Mouse (Mus musculus) embryo, embryonic 9.5 days (tissue): Measurements from ENCODE around the gene Atp1b3.
"Not testable (repeated sequence)": the region's sequence is repeated elsewhere in the genome, so short reads cannot be mapped to it uniquely, and the experiment has no call there.

Experiments used
- DNase-seq: peaks from one replicate; pipeline ENCODE4 v3.0.0-alpha.2; 2017; ENCODE audit errors: extremely low spot score

The Atp1b3 gene

DNA sequence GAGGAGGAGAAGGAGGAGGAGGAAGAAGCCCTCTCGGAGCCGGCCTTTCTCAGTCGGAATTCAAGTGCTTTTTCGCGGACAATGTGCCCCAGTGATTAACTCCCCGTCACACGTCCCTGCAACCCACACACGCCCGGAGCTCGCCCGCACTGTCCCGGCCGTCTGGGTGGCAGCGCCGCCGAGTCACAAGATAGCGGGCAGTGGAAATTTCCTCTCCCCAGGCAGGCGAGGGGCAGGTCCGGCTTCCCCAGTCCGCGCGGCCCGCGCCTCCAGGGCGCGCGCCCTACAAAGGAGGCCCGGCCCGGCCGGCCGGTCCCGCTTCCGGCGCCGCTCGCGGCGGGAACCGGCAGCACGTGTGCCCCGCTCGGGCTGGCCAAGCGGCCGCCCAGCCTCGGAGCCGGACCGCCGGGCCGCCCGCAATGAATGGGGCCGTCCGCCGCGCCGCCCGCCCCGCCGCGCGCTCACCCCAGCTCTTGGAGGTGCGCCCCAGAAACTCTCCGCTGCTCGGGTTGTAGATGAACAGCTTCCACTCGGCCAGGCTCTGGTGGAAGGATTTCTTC is 581 bp downstream of the Atp1b3 start:
- DNase-seq = peak; percentile 70

DNA sequence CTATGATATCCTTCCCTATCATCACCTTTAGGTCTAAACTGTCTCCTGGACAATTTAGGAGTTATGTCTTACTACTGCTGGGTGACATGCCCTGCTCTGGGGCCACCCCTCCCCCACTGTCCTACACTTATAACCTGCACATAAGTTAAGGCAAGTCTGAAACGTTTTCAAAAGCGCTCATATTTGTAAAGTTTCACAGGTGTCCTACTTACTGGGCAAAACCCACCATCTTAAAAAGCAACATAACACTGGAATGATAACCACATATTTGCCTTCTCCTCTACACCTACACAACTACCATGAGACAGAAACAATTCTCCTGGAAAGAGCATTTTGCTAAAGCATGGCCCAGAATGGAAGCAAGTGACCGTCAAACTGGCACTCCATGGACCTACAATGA is 4.2 kb downstream of the Atp1b3 start:
- DNase-seq = no peak

DNA sequence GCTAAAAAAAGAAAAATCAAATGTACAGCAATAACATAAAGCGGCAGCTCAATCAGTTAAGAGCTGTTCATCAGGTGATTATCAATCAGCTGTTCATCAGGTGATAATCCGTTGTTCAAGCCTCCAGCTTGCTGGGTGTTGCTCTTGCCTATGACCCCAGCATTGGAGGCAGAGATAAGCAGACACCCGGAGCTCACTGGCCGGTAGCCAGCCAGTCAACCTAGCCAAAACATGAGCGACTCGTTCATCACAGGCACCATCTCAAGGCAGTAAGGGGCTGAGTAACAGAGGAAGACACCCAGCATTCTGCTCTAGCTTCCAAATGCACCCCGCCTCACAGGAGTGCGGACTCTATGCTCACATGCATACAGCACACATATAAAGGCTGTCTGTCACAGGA is 10.4 kb downstream of the Atp1b3 start:
- no peak for DNase-seq

DNA sequence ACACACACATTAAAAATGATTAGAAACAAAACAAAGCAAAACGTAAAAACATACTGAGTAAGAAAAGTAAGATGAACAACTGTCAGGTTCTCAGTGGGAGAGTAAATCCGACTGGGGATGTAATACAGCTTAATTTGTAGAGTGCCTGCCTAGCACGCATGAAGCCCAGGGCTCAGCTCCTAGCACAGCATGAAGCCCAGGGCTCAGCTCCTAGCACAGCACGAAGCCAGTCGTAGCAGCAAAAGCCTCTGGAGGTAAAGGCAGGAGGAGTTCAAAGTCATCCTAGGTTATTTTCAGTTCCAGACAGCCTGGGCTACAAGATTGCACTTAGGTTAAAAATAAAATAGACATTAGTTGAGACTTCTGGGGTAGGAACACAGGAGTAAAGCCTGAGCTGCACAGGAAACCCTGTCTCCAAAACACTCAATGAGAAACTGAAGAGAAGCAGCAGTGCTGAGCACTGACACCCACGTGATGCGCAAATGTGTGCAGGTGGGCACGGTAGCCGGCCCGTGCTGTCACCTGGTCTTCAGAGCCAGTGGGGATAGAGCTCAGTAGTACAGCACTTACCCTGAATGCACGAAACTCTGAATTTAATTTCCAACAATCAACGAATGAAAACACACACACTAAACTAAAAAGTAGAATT is 11.0 kb downstream of the Atp1b3 start:
- DNase-seq = no peak

DNA sequence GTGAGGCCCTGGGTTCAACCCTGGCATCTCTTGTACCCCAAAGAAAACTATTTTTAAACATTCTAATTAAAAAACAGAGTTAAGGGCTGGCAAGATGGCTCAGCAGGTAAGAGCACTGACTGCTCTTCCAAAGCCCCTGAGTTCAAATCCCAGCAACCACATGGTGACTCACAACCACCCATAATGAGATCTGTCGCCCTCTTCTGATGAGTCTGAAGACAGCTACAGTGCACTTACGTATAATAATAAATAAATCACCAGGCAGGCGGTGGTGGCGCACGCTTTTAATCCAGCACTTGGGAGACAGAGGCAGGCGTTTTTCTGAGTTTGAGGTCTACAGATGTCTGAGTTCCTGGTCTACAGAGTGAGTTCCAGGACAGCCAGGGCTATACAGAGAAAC is 12.5 kb downstream of the Atp1b3 start:
- DNase-seq = not testable (repeated sequence)

DNA sequence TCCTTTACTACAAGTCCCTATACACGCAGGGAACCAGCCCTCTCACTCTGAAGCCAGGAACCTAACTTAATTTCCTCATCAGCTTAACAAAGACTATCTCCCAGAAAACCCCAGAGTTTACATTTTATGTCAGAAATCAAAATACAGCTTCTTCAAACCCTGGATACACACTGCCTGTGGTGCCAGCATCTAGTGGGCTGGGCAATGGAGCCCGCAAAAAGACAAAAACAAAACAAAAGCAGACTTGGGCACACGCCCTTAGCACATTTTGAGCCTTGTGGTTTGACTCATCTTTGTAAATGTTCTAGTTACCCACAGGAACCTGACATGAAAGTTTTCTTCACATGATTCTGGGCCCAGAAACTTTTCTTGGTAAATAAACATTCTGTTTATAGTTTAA is 13.8 kb downstream of the Atp1b3 start:
- no peak for DNase-seq

DNA sequence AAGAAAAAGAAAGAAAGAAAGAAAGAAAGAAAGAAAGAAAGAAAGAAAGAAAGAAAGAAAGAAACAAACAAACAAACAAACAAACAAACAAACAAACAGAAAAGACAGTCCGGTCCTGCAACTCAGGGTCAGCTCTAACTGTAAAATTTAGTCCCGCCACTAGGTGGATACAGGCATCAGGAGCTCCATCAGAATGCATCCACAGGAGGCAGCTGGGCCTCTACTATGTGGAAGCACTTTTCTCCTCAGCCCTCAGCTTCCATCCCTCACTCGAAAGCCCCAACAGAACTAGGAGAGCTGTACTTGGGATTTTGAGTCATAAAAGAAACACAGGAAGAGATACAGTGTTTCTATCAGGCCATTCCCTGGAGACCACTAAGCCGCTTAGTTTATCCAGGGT is 14.2 kb downstream of the Atp1b3 start:
- peak; percentile 51 for DNase-seq

DNA sequence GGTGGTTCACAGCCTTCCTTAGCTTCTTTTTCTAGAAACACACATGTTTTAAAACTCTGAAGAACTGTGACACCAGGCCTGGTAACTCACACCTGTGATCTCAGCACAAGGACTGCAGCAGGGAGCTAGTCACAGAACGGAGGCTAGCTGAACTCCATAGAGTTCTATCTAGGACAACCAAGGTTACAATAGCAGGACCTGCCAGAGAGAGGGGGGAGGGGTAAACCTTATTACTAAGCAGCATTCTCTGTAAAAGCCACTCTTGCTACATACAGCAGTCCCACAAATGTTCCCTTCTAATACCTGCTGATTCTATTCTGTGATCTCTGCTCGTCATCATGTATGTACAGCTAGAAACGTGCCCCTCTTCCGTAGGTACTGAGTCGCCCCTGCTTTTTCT is 15.4 kb downstream of the Atp1b3 start:
- DNase-seq = no peak

DNA sequence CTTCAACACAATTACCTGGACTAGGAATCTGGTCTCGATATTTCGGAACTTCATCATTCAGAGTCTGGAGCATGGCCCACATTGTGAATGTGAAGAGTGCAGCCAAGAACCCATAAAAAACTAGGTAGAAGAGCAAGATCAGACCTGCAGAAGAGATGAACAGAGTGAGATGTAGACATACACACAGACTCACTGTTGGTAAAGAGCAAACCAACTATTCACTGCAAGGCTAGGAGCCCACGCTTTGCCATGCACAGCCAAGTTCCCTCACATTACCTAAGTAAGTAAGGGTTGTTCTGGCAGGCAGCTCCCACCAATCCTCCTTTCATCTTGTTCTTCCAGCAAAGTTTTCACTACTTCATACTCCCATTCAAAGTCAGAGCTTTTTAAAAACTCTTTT is 18.5 kb downstream of the Atp1b3 start:
- DNase-seq = no peak

DNA sequence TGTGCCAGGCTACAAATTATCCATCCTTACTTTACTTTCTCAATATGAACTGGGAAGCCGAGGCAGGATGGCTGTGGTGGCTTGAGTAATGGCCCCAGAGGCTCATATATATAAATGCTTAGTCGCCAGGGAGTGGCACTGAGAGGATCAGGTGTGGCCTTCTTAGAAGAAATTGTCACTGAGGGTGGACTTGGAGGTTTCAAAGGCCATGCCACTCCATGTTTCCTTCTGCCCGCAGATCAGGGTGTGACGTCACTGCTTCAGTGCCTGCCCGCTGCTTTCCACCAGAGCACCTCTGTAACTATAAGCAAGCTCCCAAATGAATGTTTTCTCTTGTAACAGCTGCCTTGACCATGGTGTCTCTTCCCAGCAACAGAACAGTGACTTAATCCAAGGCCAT is 33.1 kb downstream of the Atp1b3 start:
- no peak for DNase-seq

DNA sequence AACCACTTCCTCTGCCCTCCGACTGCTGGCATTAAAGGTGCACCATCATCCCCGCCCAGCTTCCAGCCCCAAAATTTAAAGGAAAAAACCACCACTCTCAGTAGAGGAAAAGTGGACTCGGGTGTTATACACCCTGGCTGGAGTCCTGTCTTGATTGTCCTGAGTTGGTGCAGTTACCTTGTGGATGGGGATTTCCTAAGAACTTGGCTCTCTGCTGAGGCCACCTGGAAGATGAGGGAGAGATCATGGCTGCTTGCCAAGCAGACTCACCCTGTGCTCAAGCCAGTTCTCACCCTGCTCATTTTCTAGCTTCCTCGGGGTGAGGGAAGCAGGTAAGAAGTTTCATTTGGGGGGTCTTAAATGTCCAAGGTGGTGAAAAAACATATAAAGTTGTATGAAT is 36.0 kb downstream of the Atp1b3 start:
- DNase-seq = no peak

DNA sequence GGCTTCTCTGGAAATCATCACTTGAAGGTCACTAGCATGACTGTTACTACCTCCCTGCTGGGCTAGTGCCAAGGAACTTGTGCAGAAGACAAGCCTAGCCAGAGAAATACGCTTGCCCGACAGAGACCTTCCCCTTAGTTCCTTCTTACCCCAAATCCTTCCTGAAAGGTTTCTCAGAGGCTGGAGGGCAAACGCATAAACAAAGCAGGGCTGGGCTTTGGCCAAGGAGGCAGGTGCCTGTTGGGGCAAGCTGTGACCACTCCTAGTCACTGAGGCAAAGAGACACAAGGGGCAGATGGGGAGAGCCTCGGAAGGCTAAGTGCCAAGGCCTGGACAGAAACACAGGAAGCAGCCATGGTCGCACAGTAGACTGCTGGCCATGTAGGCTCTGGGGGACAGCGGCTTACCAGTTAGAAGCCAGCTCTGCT is 37.7 kb downstream of the Atp1b3 start:
- DNase-seq = no peak

DNA sequence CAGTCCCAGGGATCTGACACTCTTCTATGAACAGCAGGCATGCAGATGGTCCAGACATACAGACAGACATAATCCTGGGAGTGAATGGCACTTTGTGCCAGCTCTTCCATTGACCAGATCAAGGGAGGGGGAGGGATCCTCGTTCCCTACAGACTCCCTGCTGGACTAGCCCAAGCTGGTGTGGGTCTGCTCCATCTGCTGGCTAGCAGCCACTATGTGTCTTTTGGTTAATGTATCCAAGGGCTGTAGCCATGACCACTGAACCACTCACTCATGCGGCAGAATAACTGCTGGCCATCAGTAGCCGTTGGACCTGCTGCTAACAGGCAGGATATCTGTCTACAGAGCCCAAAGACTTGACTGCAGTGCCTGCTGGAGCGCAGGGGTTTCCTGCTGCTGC is 39.7 kb downstream of the Atp1b3 start:
- no peak for DNase-seq

DNA sequence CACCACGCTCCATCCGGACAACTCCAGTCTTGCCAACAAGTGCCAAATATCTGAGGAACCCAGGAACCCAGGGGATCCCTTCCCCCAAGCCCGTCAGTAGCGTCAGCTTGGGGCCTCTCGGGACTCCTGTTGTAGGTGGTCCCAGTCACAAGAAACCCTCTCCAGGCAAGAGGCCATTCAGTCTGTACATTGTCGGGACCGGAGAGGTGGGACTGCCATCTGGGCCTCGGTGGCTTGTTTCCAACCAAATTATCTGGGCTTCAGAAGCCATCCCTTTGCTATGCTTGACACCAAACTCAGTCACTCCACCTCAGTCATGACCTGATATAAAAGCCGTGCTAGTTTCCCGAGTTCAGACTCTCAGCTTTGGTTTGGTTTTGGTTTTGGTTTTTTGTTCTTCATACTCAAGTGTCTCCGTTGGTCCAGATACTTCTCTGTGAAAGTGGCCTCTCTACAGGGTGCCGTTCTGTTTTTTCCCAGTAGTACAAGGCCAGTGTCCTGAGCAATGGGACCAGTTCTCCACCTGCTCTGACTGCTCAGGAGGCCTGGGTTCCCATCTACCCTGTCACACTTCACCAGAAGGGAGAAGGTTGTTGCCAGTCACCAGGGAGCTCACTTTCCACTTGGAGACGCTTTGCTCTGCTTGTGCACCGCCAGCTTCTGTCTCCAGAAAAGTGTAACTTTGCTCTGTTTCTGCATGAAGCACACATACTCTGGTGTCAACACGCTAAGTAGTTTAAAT is 41.7 kb downstream of the Atp1b3 start:
- no peak for DNase-seq

DNA sequence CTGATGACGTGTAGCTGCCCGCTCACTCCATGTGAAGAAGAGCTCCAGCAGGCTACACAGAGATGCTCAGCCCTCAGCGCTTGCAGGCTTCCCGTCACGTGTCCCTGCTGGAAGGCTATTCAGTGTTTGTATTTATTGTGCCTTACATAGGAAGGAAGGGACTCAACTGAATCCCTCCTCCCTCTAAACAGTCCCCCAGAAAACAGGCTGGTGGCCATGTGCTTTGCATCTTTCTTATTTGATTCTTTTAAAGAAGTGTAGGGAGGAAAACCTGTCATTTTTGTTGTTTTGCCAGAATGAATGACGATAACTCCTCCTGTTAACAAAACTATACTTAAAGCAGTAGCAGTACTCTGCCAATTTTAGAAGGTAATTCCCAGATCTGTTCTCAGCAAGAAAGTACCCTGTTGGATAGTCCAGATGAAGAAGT is 43.7 kb downstream of the Atp1b3 start:
- DNase-seq = no peak

DNA sequence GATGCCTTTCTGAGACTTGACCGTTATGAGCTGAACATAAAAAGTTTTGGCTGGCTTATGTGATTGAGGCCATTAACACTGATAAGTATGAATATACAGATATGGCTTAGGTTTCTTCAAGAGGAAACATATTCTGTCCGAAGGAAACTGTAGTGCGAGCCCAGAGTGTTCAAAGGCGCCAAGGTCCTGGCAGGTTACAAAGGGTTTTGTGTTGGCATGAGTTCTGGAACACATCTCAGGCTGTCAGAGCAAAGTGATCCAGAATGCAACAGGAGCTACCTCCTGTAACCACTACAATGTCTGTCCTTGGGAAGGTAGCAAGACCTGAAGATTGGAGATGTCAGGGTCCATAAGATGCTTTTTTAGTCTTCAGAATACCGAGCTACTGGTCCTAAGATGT is 44.9 kb downstream of the Atp1b3 start:
- DNase-seq = no peak

DNA sequence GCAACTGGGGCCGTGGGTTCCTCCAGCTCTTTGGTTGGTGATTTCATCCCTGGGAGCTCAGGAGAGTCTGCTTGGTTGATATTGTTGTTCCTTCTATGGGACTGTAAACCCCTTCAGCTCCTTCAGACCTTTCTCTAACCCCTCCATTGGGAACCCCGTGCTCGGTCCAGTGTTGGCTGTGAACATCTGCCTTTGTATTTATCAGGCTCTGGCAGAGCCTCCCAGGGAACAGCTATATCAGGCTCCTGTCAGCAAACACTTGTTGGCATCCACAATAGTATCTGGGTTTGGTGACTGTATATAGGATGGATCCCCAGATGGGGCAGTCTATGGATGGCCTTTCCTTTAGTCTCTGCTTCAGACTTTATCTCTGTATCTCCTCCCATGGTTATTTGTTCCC is 52.2 kb downstream of the Atp1b3 start:
- DNase-seq = no peak

DNA sequence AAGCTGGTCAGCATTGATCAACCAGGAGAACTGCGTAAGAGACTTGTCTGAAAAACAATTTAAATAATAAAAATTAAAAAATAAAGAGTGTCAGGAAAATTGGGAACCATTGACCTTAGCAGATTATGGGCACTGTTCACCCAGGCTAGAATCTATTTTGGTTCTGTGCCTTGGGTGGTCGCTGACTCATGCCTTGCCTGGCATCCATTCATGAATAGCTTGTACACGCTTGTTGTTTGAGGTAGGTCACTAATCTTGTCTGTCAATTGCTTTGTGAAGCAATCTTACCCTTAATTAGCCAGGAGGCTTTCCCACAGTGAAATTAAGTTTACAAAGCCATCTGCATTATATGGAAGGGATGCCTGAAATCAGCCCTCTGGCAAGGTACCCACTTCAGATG is 55.4 kb downstream of the Atp1b3 start:
- no peak for DNase-seq

DNA sequence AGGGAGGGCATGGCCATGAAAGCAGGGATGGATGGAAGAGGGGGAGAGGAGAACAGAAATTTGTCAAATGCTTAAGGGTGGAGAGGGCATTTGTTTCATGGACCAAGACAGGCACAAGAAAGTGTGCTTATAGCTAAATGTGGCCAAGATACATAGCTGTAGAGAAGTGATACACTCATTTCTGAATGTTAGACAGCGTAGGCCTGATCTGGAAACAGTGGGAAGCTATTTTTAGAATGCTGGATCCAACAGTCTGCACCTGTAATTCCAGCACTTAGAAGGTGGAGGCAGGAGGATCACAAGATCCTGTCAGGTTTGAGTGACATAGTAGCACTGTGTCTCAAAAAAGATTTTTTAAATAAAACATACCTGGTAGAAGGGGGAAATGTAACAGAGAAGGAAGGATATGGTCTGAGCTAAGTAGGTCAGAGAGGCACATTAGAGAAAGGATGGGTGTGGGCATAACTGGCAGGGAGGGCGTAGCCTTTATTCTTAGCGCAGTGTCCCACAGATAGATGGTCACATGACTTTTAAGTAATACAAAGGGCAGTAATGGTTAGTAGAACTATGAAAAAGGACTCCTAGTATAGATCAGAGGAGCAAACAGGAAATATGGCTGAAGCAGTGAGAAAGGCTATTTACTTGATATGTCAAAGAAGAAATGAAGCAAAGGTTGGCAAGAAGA is 64.8 kb downstream of the Atp1b3 start:
- no peak for DNase-seq

DNA sequence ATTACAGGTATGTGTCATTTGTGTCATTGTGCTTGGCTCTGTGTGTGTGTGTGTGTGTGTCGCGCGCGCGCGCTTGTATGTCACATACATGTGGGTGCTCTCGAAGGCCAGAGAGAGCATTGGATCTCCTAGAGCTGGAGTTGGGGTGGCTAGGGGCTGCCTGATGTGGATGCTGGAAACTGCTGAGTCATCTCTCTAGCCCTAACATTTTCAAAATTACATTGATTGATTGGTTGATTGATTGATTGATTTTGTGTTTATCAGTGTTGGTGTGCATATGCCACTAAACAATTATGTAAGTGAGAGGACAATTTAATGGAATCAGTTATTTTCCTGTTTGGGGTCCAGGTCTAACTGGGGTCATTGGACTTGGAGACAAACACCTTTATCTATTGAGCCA is 72.1 kb downstream of the Atp1b3 start:
- no peak for DNase-seq

DNA sequence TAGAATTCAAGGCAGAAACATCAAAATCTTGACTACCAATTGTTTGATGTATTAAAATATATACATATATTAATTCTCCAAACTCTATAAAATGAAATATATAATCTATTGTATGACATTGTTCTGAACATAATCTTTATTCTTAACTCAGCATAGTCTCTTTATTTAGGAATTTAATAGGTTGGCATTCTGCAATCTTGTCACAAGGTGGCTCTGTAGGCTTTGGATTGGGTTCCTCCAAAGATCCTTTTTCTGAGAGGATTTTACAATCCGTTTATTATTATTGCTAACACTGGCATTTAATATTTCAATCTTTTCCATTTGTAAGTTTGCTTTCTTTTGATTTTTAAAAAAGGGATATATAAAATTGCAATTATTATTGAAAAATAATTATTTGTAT is 79.3 kb downstream of the Atp1b3 start:
- no peak for DNase-seq
